Mouse (Mus musculus): ENCODE measurements around the gene Gm44502. TPM values are rescaled to one million over a fixed set of nuclear protein-coding genes. Genes with fewer than 3 reads are reported as not detected.
A peak's percentile ranks its signal among the peaks of the same experiment; 100 is the strongest.

Gm44502 gene
- total and polyA plus RNA-seq, 2 experiments from 2014 or later: 1.7 TPM; not detected in 1

DNA sequence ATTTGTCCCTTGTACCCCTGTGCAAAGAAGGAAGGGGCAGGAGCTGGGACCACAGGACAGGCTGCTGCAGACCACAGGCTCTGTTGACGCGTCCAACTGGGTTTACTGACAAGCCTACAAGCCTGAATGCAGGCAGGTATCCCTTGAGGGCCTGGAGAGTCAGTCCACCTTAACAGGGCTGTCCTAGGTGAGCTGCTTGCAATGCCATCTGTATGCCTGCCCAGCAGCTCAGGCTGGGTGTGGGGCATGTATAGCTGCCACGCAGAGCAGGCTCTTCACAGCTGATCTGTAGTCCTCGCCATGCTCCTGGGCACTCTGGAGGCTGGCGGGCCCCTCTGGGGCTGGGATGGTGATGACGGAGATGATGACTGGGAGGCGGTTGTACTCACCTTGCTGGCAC is 44.9 kb downstream of the Gm44502 start, which contains the start of gene Klhdc7b:
Klhdc7b (plus strand) TSS at position 301 of the 400 bp plus-strand sequence.
- H3K4me3 ChIP-seq (ENCODE audit: low read depth, low read length): no peak within 1 kb of the TSS
- 91% methylated on average over 7 of the region's 7 CpGs for WGBS
- no peaks in the 10 kb centered on the region for H3K9me3 ChIP-seq (ENCODE audit: low read length)
- TF ChIP-seq CTCF (IDR thresholded peaks at IDR 0.05; ENCODE audit: low read depth): no peak
- DNase-seq (no peak), ATAC-seq (no peak)
- H3K27me3 ChIP-seq (ENCODE audit: insufficient read depth, low read length): 0 out of 2 replicates have a peak, but pooled peaks cover 3% of the 10 kb centered on the region
- H3K27ac ChIP-seq (ENCODE audit: low read depth, low read length): no peak within 1 kb of the TSS
- H3K36me3 ChIP-seq (ENCODE audit: insufficient read depth): no peaks in the 10 kb centered on the region
- no peaks in the 10 kb centered on the region for H3K4me1 ChIP-seq (ENCODE audit: insufficient read depth)
- no peak within 1 kb of the TSS for H3K4me2 ChIP-seq (ENCODE audit: low read depth)
- no peak within 1 kb of the TSS for H3K9ac ChIP-seq

DNA sequence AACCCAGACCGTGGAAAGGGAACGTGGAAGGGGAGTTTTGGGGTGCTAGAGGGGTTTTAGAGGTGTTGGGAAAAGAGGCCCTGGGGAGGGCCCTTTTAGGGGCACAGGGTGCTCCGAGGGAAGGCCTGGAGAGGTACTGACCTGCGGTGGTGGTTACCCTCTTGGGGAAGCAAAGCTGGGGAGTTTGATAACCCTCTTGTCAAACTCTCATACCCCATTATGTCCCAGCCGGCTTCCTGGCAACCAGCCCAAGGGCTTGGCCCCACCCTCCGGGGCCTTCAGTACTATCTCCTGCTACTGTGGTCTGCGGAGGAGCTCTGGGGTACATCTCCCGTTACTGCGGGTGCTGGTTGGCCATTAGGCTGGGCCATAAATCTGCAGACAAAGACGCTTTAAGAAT is 50.1 kb downstream of the Gm44502 start:
- TF ChIP-seq CTCF (IDR thresholded peaks at IDR 0.05; ENCODE audit: low read depth): no peak
- Histone ChIP-seq H3K36me3 (ENCODE audit: insufficient read depth) (no peaks in the 10 kb centered on the region), H3K4me1 (ENCODE audit: insufficient read depth) (0 out of 2 replicates have a peak, but pooled peaks cover 4% of the 10 kb centered on the region), H3K27me3 (ENCODE audit: insufficient read depth, low read length) (peaks cover 32% of the 10 kb centered on the region), H3K9ac (peak overlapping the region; percentile 35), H3K4me2 (ENCODE audit: low read depth) (peak overlapping the region; percentile 53), H3K4me3 (ENCODE audit: low read depth, low read length) (peak overlapping the region; percentile 37; the same call in 1 of the 2 replicates), H3K9me3 (ENCODE audit: low read length) (no peaks in the 10 kb centered on the region), H3K27ac (ENCODE audit: low read depth, low read length) (no peak overlapping the region)
- no peak for DNase-seq
- ATAC-seq: no peak
- 9% methylated on average over 10 of the region's 10 CpGs for WGBS

DNA sequence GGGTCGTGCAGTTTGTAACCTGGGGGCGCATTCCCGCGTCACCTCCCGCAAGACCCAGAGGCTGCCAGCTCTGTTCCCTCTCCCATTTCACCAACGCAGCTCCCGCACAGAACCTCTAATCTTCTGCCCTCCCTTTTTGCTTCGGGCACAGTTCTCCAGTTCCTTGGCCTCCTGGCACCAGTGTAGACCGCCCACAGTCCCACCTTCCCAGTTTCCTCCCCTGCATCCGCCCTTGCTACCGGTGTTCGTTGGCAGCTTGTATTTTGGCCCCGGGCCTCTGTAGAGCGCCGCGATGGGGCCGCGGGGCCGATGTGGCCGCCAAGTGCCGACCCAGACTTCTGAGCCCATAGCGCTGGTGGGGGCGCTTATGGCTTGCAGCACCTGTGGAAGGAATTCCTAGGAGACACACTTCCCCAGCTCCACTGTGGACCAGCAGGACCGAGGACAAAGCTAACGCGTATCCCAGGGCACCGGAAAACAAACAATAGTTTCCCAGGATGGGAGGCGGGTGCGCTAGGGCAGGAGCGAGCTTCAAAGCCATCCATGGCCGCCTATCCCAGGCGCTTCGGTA is 50.6 kb downstream of the Gm44502 start, which contains the start of gene Odf3b:
Odf3b (minus strand) TSS at position 452 of the 571 bp plus-strand sequence.
- 2% methylated on average over 32 of the region's 33 CpGs for WGBS
- H3K36me3 ChIP-seq (ENCODE audit: insufficient read depth): no peaks in the 10 kb centered on the region
- H3K4me2 ChIP-seq (ENCODE audit: low read depth): peak within 1 kb of the TSS; percentile 53
- peaks cover 32% of the 10 kb centered on the region for H3K27me3 ChIP-seq (ENCODE audit: insufficient read depth, low read length)
- peak within 1 kb of the TSS; percentile 35 for H3K9ac ChIP-seq
- H3K4me1 ChIP-seq (ENCODE audit: insufficient read depth): 0 out of 2 replicates have a peak, but pooled peaks cover 4% of the 10 kb centered on the region
- peak within 1 kb of the TSS; percentile 37 for H3K4me3 ChIP-seq (ENCODE audit: low read depth, low read length)
- peak; percentile 7; the same call in 1 of the 2 replicates for ATAC-seq
- peak; percentile 44 for DNase-seq
- H3K27ac ChIP-seq (ENCODE audit: low read depth, low read length): no peak within 1 kb of the TSS
- no peak for TF ChIP-seq CTCF (IDR thresholded peaks at IDR 0.05; ENCODE audit: low read depth)
- no peaks in the 10 kb centered on the region for H3K9me3 ChIP-seq (ENCODE audit: low read length)

DNA sequence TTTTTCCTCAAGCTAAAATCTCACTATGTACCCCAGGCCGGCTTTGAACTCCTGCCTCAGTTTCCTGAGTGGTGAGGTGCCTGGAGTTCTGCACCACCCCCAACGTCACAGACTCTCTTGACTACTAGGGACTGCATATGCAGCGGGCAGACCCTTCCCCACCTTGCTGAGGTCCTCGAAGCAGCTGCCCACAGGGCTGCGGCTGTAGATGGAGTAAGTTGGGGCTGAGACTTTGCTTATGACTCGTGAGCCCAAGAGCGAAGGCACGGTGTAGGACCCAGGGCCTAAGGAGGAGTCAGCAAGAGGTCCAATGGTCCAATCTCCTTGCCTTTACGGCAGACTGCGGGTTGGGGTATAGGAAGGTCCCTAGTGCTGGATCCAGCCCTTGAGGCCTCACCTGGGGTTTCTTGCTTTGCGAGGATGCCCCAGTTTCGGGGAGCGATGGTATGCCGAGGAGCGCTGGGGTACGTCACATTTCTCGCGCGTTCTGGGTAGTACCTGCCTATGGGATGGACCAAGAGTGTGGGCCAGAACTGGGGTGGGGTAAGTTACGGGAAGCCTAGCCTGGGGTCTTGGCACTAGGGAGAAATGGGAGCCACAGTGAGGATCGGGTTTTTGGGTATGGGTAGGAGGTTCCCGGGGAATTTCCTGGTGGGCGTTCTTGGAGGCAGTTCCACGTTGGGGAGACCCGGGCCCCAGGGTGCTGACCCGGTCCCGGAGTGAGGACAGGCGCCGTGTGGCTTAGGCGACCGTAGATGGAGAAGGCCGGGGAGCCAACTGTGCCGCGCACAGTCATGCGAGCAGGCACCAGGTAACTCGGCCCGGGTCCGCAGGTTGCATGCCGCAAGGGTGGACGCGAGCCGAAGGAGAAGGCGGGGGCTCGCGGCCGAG is 51.3 kb downstream of the Gm44502 start:
- H3K4me1 ChIP-seq (ENCODE audit: insufficient read depth): 0 out of 2 replicates have a peak, but pooled peaks cover 4% of the 10 kb centered on the region
- H3K27ac ChIP-seq (ENCODE audit: low read depth, low read length): no peak overlapping the region
- peak overlapping the region; percentile 37 for H3K4me3 ChIP-seq (ENCODE audit: low read depth, low read length)
- H3K4me2 ChIP-seq (ENCODE audit: low read depth): peak overlapping the region; percentile 53
- TF ChIP-seq CTCF (IDR thresholded peaks at IDR 0.05; ENCODE audit: low read depth): no peak
- H3K36me3 ChIP-seq (ENCODE audit: insufficient read depth): no peaks in the 10 kb centered on the region
- H3K9ac ChIP-seq: peak overlapping the region; percentile 35
- 12% methylated on average over 46 of the region's 46 CpGs for WGBS
- ATAC-seq (no peak), DNase-seq (no peak)
- H3K27me3 ChIP-seq (ENCODE audit: insufficient read depth, low read length): peaks cover 32% of the 10 kb centered on the region
- H3K9me3 ChIP-seq (ENCODE audit: low read length): no peaks in the 10 kb centered on the region

DNA sequence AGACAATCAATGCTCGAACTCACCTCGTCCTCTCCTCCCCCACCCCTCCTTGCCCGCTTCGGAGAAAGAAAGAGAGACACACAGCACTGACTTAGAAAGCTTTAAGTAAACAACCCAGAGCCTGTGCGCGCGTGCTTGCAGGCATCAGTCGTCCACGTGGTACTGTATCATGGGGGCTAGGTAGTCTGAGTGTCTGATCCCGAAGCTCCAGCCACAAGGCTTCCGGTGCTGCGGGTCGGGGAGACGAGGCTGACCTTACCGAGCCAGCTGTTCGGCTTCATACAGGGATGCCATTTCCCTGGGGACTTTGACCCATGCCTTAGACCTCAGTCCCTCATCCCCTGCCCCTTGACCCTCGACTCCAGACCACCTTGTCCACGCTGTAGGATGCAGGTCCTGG is 52.1 kb downstream of the Gm44502 start:
- H3K4me3 ChIP-seq (ENCODE audit: low read depth, low read length): no peak overlapping the region
- TF ChIP-seq CTCF (IDR thresholded peaks at IDR 0.05; ENCODE audit: low read depth): no peak
- ATAC-seq: no peak
- 8% methylated on average over 18 of the region's 18 CpGs for WGBS
- no peak overlapping the region for H3K4me2 ChIP-seq (ENCODE audit: low read depth)
- H3K4me1 ChIP-seq (ENCODE audit: insufficient read depth): peaks cover 7% of the 10 kb centered on the region; the same call in 1 of the 2 replicates
- no peaks in the 10 kb centered on the region for H3K9me3 ChIP-seq (ENCODE audit: low read length)
- H3K9ac ChIP-seq: no peak overlapping the region
- no peaks in the 10 kb centered on the region for H3K36me3 ChIP-seq (ENCODE audit: insufficient read depth)
- peaks cover 32% of the 10 kb centered on the region for H3K27me3 ChIP-seq (ENCODE audit: insufficient read depth, low read length)
- no peak overlapping the region for H3K27ac ChIP-seq (ENCODE audit: low read depth, low read length)
- no peak for DNase-seq

DNA sequence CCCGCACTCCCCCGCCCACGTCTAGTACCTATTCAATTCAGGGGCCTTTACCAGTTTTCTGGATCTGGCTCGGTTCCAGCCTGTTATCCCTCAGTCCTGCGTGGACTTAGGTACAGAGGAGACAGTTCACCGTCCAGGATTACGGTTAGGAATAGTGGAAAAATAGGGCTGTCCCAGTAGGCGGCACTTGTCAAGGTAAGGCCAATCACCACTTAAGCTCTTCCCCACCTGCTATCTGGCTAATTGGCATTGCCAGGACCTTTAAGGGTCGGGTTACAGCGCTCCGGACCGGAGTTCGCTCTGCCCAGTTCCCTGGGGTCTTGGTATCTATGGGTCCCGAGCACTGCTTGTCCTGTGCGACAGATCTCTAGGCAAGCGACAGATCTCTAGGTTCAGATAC is 52.5 kb downstream of the Gm44502 start, which contains the start of gene Tymp:
Tymp (minus strand) TSS at position 83 of the 400 bp plus-strand sequence.
- TF ChIP-seq CTCF (IDR thresholded peaks at IDR 0.05; ENCODE audit: low read depth): no peak
- Histone ChIP-seq H3K27ac (ENCODE audit: low read depth, low read length) (no peak within 1 kb of the TSS), H3K9me3 (ENCODE audit: low read length) (no peaks in the 10 kb centered on the region), H3K4me1 (ENCODE audit: insufficient read depth) (peaks cover 7% of the 10 kb centered on the region; the same call in 1 of the 2 replicates), H3K9ac (no peak within 1 kb of the TSS), H3K4me2 (ENCODE audit: low read depth) (no peak within 1 kb of the TSS), H3K36me3 (ENCODE audit: insufficient read depth) (peaks cover 4% of the 10 kb centered on the region), H3K4me3 (ENCODE audit: low read depth, low read length) (no peak within 1 kb of the TSS), H3K27me3 (ENCODE audit: insufficient read depth, low read length) (peaks cover 32% of the 10 kb centered on the region)
- ATAC-seq (no peak), DNase-seq (no peak)
- WGBS: 23% methylated on average over 16 of the region's 16 CpGs

Measured in forebrain, postnatal 0 days (tissue).